Mouse (Mus musculus) olfactory bulb, adult 2 months (tissue): ENCODE data around the gene OR5BS1P. TPM values are rescaled to one million over a fixed set of nuclear protein-coding genes. Genes with fewer than 3 reads are reported as not detected.
A peak's percentile ranks its signal among the peaks of the same experiment; 100 is the strongest.

Experiments
- H3K27ac ChIP-seq: fragments of 200-500 bp; 2 replicates; pipeline ENCODE4 v1.5.1; 2012; ENCODE audit warnings: low read depth, low read length; ENCODE audit not compliant: insufficient read depth
- H3K4me1 ChIP-seq: fragments of 200-500 bp; 2 replicates; pipeline ENCODE4 v1.6.1; 2012; ENCODE audit warnings: low read length; ENCODE audit not compliant: control insufficient read depth, insufficient read depth
- H3K4me3 ChIP-seq: fragments of 200-500 bp; 2 replicates; pipeline ENCODE4 v1.5.1; 2012; ENCODE audit warnings: mild to moderate bottlenecking, low read depth, low read length, moderate library complexity; ENCODE audit not compliant: insufficient read depth
- CTCF ChIP-seq: fragments of 200-500 bp; IDR thresholded peaks from 2 replicates; pipeline ENCODE4 v1.5.1; 2012; ENCODE audit warnings: low read depth, mild to moderate bottlenecking, low read length, moderate library complexity; ENCODE audit not compliant: insufficient read depth
- POLR2A ChIP-seq: fragments of 200-500 bp; IDR thresholded peaks from 2 replicates; pipeline ENCODE4 v1.6.1; 2012; ENCODE audit warnings: mild to moderate bottlenecking, low read depth, low read length, moderate library complexity; ENCODE audit not compliant: insufficient read depth
- WGBS: fragments of 180-500 bp; shearing (Covaris S2); methylation state at CpG from one replicate; pipeline ENCODE4 v1.1.7; 2018; 5-methylcytosine and 5-hydroxymethylcytosine counted together
- polyA plus RNA-seq: library from polyadenylated mRNA; stranded (reverse); fragments of >200 nt; gene quantifications from 2 replicates; pipeline ENCODE4 v1.2.4, GENCODE M21; 2012; ENCODE audit warnings: low replicate concordance; ENCODE audit not compliant: missing spikeins, insufficient read depth, insufficient read length

Gene OR5BS1P
- polyA plus RNA-seq, 1 experiment, result not detected

GRCm38 (mm10) chr15:98497631-98498030 is 27.9 kb downstream of the OR5BS1P start:
- Histone ChIP-seq H3K4me1 (peaks cover 3% of the 10 kb centered on the region; the same call in 1 of the 2 replicates), H3K4me3 (no peak overlapping the region), H3K27ac (no peak overlapping the region)
- TF ChIP-seq CTCF (no peak), POLR2A (no peak)
- 89% methylated on average over 17 of the region's 17 CpGs for WGBS

GRCm38 (mm10) chr15:98503317-98503716 is 33.6 kb downstream of the OR5BS1P start:
- Histone ChIP-seq H3K4me3 (no peak overlapping the region), H3K27ac (no peak overlapping the region), H3K4me1 (peaks cover 3% of the 10 kb centered on the region; the same call in 1 of the 2 replicates)
- TF ChIP-seq CTCF, result no peak
- TF ChIP-seq POLR2A, result no peak
- WGBS, result 93% methylated on average over 3 of the region's 3 CpGs

- TF ChIP-seq POLR2A (no peak), CTCF (peak; percentile 79)
Observed at GRCm38 (mm10) chr15:98504514-98504913, 34.8 kb downstream of the OR5BS1P start.

GRCm38 (mm10) chr15:98506253-98506957 is 36.7 kb downstream of the OR5BS1P start:
- TF ChIP-seq CTCF (no peak), POLR2A (no peak)
- WGBS, result 81% methylated on average over 9 of the region's 9 CpGs

More at GRCm38 (mm10) chr15:98504514-98504913, 34.8 kb downstream of the OR5BS1P start:
- Histone ChIP-seq H3K4me1 (peaks cover 3% of the 10 kb centered on the region; the same call in 1 of the 2 replicates), H3K4me3 (no peak overlapping the region), H3K27ac (no peak overlapping the region)
- WGBS, result 16% methylated on average over 18 of the region's 18 CpGs

GRCm38 (mm10) chr15:98507321-98507720 is 37.6 kb downstream of the OR5BS1P start:
- no peak overlapping the region for H3K4me3 ChIP-seq
- H3K27ac ChIP-seq, result no peak overlapping the region
- TF ChIP-seq POLR2A (no peak), CTCF (no peak)
- WGBS, result 94% methylated on average over 6 of the region's 6 CpGs
- H3K4me1 ChIP-seq, result peaks cover 3% of the 10 kb centered on the region; the same call in 1 of the 2 replicates

More at GRCm38 (mm10) chr15:98506253-98506957, 36.7 kb downstream of the OR5BS1P start:
- H3K27ac ChIP-seq, result no peak overlapping the region
- H3K4me1 ChIP-seq, result peaks cover 4% of the 10 kb centered on the region
- no peak overlapping the region for H3K4me3 ChIP-seq

- Histone ChIP-seq H3K4me1 (peaks cover 3% of the 10 kb centered on the region; the same call in 1 of the 2 replicates), H3K4me3 (no peak overlapping the region), H3K27ac (no peak overlapping the region)
- no peak for TF ChIP-seq POLR2A
- TF ChIP-seq CTCF, result no peak
- 63% methylated on average over 2 of the region's 2 CpGs for WGBS
Observed at GRCm38 (mm10) chr15:98509387-98509786, 39.7 kb downstream of the OR5BS1P start.

- no peak for TF ChIP-seq POLR2A
- TF ChIP-seq CTCF, result peak; percentile 68; the same call in 1 of the 2 replicates
- no peak overlapping the region for H3K27ac ChIP-seq
- H3K4me3 ChIP-seq, result peak overlapping the region; percentile 23
- H3K4me1 ChIP-seq, result peaks cover 3% of the 10 kb centered on the region; the same call in 1 of the 2 replicates
- WGBS, result 31% methylated on average over 25 of the region's 25 CpGs
Observed at GRCm38 (mm10) chr15:98510438-98511385, 41.0 kb downstream of the OR5BS1P start.

GRCm38 (mm10) chr15:98511386-98511928 is 41.8 kb downstream of the OR5BS1P start:
- Histone ChIP-seq H3K27ac (no peak overlapping the region), H3K4me1 (peaks cover 3% of the 10 kb centered on the region; the same call in 1 of the 2 replicates), H3K4me3 (no peak overlapping the region)
- WGBS, result 52% methylated on average over 13 of the region's 13 CpGs
- TF ChIP-seq POLR2A (no peak), CTCF (no peak)
